Mouse (Mus musculus) gastrocnemius, postnatal 25 days (tissue): ENCODE results near the gene Wnt6. TPM values are rescaled to one million over a fixed set of nuclear protein-coding genes. Genes with fewer than 3 reads are reported as not detected.
"Not testable (repeated sequence)": the region's sequence is repeated elsewhere in the genome, so short reads cannot be mapped to it uniquely, and the experiment has no call there.

Source experiments
- DNase-seq: peaks from one replicate; pipeline ENCODE4 v3.0.0; 2022
- total RNA-seq, 2 experiments: library from RNA; stranded (reverse); gene quantifications; 1 replicate in 1 of 2; 2 replicates in 1 of 2; pipeline ENCODE4 v1.2.3; 2021

Wnt6 gene
- total RNA-seq, 2 experiments from 2014 or later = 0.46 TPM

DNA sequence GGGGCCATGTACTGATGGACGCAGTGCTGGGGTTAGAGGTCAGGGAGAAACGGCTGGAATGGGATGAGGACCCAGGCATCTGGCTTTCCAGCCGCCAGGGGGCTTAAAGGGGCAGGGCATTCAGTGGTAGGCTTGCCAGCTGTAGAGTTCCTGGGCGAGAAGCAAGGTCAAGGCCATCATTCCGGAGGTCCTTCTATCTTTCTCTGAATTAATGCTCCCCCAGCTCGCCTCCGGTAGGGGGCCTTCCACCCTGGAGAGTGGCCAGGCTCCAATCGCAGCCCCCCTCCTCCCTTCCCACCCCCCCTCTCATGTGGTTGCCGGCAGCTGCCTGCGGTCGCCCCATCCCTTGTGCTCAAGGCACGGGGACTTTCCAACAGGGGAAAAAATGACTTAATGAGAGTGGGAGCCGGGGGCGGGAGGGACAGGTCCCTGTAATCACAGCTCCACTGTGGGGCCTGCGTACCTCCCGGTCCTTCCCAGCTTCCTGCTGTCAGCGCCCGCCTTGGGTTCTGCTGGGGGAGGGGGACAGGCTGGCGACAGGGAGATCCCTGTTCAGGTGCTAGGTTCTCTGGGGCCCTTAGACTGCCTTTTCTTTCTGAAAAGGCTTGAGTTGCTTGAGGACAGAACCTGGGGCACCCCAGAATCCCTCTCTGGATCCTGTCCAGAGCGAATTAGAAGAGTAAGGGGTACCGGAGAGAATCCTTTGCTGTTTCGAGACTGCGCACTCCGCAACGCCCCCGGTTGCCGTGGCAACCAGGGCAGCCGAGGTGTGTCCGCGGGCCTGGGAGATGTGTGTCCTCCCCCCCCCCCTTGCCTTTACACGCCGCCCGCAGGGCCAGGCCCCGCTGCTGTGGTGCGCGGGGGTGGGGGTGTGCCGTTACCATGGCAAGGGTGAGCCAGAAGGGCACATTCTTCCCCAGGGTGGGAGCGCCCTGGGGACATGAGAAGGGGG lies 34.9 kb downstream of the Wnt6 start:
- DNase-seq = no peak

DNA sequence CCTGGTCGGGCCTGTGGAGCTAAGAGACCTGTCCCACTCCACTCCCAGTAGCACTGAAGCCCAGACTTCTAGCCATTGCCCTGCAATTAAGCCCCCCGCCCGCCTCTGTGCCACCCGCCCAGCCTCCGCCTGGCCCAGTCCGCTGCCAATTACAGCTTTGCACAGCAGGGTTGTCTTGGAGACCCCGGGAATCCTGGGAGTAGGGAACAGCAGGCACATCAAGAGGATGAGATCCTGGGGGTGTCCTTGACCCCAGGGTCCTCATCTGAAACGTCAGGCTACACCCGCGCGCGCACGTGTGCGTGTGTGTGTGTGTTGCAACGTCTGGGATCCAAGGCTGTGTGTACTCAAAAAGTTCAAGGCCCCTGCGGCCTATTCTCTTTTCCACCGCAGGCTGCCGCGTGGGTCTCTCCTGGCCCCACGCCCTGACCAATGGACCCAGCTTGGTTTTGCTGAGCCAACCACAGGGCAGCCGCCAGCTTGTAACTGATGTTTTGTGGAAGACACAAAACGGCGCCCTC lies 35.9 kb downstream of the Wnt6 start:
- no peak for DNase-seq

DNA sequence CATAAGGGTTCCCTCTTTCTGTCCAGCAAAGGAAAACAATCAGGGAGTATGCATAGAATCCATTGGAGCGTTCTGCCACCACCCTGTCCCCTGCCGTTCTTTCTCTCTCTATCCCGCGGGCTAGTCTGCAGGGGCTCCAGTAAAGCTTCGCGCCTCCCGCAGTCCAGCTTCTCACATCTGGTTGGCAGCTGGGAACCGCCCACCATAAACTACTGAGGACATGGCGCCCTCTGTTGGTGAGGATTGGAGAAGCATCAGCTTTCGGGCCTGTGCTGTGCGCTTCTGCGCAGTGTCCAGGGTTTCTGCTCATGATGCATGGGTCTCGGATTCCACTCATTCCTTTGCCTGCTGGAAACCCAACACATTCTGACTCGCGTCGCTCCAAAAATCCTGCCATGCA lies 36.4 kb downstream of the Wnt6 start:
- peak; percentile 81 for DNase-seq

DNA sequence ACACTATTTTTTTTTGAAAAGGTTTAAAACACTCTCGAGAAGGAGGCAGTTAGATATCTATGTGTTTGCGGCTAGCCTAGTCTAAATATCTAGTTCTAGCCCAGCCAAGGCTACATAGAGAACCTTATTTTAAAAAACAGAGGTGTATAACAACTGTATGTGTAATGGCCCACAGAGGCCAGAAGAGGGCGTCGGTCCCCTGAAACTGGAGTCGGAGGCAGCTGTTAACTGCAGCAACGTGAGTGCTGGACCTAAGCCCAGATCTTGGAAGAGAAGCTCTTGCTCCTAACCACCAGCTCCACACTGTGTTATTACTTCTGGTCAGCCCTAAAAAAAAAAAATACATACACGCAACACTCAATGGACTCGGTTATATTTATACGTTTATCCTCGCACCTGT lies 37.3 kb downstream of the Wnt6 start:
- no peak for DNase-seq

DNA sequence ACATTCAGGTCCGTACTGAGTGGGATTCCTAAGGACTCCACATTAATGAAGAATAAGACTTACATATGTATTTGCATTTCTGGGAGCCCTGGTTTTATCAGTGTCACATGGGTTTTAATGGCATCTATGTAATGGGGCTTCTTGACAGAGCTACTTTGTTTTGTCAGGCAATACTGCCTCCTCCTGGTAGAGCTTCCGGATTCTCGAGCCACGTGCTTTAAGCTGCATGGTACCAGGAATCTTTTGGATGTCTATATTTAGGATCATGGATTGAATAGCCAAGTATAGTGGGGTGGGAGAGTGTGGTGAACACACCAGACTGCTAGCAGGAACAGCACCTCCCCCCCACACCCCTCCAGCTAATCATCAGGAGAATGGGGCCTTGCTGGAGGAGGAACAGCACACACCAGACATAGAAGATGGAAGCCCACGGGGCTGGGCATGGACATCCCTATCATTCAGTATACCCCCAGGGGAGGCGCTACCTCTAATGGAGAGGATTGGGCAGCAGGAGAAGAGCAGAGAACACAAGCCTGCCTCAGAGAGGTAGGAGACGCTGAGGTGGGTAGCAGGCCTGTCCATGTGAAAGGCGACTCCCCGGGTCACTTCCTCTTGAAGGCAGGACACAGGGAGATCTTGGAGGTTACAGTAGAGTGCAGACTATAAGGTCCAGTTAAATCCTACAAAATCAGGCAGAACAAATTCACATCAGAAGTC lies 43.4 kb downstream of the Wnt6 start:
- no peak for DNase-seq

DNA sequence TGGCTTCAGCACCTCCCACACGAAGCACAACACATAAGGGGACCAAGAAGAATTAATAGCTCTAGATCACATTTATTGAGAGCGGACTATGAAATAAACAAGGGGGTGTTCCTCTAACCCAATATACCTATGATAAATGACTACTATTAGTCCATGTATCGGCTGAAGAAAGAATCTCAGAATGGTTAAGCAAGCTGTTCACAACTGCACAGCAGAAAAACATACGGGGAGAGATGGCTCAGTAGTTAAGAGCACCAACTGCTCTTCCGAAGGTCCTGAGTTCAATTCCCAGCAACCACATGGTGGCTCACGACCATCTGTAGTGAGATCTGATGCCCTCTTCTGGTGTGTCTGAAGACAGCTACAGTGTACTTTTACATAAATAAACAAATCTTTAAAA lies 44.3 kb downstream of the Wnt6 start:
- DNase-seq = not testable (repeated sequence)

DNA sequence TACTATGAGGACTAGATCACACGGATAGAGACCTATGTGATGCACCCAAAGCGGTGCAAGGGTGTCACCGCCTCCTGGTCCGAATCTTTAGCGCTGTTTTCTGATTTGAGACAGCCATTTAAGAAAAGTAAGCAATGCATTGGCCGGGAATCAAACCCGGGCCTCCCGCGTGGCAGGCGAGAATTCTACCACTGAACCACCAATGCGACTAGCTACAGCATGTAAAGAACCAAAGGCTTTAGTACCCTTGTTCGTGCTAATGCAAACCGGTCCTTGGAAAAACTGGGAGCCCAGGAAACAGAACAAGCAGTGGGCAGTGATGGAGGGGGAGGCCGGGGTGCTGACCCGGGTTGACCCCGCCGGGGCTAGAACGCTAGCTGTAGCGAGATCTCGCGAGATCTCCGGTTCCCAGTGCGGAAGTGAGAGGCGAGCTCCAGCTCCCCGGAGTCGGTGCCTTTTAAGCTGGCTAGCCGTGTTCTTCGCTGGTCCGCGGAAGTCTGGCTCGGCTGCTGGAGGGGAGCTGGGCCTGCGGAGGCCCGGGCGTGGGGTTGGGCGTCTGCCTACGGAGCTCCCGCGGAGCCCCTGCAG lies 45.0 kb downstream of the Wnt6 start:
- peak; percentile 91 for DNase-seq

DNA sequence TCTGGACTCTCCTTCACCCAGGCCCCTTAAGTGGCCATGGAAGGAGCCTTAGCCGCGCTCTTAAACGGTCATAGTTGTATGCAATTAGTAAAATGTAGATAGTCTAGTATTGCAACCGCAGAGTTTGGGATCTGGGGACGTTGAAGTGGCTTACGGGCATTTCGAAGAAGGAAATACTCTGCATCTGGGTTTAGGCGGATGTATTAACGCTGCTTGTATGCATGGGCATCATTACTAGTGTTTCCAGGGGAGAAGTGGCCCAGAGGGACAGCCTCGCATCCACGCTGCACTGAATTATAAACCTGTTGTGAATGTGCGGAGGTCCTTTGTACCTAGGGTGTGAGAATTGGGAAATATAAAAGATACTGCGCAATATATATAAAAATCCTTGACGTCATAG lies 45.5 kb downstream of the Wnt6 start:
- DNase-seq = no peak

DNA sequence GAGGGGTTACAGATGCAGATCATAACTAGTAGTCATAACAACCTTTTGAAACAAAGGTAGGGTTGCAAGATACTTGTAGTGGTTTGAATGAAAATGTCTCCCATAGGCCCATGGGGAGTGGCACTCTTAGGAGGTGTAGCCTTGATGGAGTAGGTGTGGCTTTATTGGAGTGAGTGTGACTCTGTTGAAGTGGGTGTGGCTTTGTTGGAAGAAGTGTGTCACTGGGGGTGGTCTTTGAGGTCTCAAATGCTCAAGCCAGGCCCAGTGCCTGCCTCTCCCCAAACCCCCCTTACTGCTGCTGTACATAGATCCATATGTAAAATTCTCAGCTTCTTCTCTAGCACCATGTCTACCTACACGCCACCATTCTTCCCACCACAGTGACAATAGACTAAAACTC lies 46.8 kb downstream of the Wnt6 start:
- DNase-seq = no peak

DNA sequence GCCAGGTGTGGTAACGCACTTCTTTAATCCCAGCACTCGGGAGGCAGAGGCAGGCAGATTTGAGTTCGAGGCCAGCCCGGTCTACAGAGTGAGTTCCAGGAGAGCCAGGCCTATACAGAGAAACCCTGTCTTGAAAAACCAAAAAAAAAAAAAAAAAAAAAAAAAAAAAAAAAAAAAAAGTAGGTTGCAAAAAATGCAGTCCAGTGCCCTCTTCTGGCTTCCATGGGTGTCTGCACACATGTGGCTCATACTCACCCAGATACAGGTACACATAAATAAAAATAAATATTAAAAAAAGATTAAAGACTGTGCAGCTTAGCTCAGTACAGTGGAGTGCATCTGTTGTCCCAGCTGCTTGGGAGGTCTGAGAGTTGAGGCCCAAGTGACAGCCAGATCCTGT lies 51.9 kb downstream of the Wnt6 start:
- DNase-seq = not testable (repeated sequence)

DNA sequence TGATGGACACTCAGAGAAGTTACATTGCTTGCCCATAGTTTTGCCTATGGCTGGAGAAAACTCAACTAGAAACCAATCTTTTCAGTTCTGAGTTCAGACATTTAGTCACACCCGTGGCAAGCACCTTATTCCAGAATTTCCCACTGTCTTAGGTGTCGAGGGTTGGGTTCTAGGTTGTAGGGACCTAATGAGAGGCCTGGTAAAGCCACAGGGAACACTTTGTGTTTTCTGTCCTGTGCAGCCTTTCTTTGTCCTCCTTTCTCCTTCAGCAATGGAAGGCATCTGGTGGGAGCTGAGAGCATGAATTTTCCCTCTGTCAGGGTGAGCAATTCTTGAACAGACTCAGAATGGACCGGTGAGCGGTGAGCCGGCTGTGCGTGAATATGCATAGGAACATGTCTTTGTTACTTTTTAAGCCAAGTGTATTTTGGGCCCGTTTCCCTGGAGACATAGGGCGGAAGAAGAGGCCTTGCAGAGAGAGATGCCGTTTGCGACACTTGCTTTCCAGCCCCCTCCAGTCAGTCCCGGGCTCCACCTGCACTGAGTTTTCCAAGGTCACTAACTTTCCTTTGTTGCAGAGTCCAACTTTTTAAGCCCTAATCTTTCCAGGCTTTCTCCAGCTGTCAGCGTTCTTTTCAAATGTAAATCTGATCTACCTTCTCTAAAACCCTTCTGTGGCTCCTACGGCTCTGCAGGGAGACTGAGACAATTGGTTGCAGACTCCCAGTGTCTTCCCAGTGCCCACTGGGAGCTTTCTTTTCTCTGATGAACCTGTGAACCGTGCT lies 53.0 kb downstream of the Wnt6 start:
- DNase-seq = no peak

DNA sequence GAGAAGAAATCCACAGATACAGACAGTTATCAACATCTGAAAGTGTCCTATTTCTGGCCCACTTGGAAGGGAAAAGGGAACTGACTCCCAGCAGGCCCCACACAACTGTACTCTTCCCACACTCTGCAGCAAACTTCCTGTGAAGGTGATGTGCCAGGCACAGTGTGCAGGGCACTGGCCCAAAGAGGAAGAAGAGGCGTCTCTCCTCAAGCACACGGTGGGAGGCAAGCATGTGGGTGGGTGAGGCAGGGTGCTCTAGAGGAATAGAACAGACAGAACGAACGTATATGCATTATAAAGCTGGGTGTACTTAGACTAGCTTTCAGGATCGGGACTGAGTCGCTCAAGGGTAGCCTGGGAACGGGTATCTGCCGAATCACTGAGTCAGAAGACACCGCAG lies 58.4 kb downstream of the Wnt6 start:
- DNase-seq = no peak

DNA sequence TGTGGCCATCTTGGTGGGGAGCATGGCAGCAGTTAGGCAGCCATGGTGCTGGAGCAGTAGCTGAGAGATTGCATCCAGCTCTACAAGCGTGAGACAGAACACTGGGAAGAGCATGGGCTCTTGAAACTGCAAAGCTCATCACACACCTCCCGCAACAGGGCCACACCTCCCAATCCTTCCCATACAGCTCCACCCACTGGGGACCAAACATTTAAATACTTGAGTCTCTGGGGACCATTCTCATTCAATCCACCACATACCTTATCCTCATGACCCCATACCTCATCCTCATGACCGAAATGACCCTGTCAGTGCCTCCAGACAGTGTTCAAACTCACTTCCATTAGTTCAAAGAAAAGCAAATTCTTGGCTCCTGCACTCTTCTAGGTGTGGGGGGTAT lies 61.6 kb downstream of the Wnt6 start:
- no peak for DNase-seq

Other genes starting within 250 kb of the Wnt6 start
- 10 to 100 TPM; 43.2 to 72.4 TPM for gene Plcd4, start 229.0 kb upstream of the Wnt6 start, total RNA-seq
- 1 to 10 TPM; 6.8 to 8.3 TPM for gene Usp37, start 227.6 kb upstream of the Wnt6 start, total RNA-seq
- 10 to 100 TPM in 1 of 2 experiments, 1 to 10 TPM in 1; 9.3 to 10.1 TPM for gene Zfp142, start 183.6 kb upstream of the Wnt6 start, total RNA-seq
- 10 to 100 TPM; 18.6 to 21.0 TPM for gene Bcs1l, start 183.6 kb upstream of the Wnt6 start, total RNA-seq
- gene Rnf25, start 170.5 kb upstream of the Wnt6 start, total RNA-seq = 10 to 100 TPM; 13.1 to 17.5 TPM
- gene Stk36, start 170.4 kb upstream of the Wnt6 start, total RNA-seq = under 1 TPM; 0.84 to 0.96 TPM
- gene Ttll4, start 110.1 kb upstream of the Wnt6 start, total RNA-seq = 10 to 100 TPM; 10.8 to 11.4 TPM
- 10 to 100 TPM; 32.4 to 36.4 TPM for gene Cyp27a1, start 58.3 kb upstream of the Wnt6 start, total RNA-seq
- 10 to 100 TPM; 54.4 to 93.4 TPM for gene Prkag3, start 22.7 kb upstream of the Wnt6 start, total RNA-seq
- gene Wnt10a, start 19.6 kb downstream of the Wnt6 start, total RNA-seq = not detected
- gene Cdk5r2, start 83.0 kb downstream of the Wnt6 start, total RNA-seq = not detected
- not detected for gene Fev, start 113.5 kb downstream of the Wnt6 start, total RNA-seq
- not detected for gene Cryba2, start 121.3 kb downstream of the Wnt6 start, total RNA-seq
- gene Cfap65, start 163.7 kb downstream of the Wnt6 start, total RNA-seq = not detected
- under 1 TPM in 1 of 2 experiments, not detected in 1; 0.15 TPM for gene Ihh, start 179.8 kb downstream of the Wnt6 start, total RNA-seq